Mouse (Mus musculus): ENCODE data around the gene Kntc1.

The Kntc1 gene

DNA sequence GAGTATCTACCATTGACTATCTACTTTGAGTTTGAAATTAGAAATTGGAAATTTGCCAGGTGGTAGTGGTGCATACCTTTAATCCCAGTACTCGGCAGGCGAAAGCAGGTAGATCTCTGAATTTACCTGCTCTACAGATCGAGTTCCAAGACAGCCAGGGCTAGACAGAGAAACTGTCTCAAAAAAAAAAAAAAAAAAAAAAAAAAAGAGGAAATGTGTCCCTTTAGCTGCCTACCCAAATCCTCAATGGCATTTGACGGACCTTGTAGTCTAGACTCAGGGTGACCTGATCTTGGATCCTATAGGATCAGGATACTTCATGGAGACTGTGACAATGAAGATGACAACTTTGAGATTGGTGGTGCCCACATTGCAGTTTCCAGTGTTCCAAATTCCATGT is 116.9 kb downstream of the Kntc1 start:
- no peak for DNase-seq (ENCODE audit: low spot score)

DNA sequence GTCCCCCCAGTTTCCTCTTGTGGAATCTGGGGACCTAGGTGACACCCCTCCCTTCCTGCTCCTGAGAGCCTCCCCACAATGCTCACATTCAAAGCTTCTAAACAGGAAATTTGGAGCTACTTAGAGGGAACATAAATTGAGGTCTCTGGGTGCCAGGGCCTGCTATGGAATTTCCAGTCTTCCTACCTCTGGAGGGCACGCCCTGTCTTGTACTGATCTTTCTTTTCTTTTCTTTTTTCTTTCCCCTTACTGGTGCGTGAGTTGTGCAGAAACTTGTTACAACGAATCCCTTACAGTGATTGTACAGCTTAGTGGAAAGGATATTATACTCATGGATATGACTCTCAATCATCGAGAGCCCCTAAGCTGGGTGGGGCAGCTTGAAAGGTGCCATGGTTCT is 120.1 kb downstream of the Kntc1 start:
- no peak for DNase-seq (ENCODE audit: low spot score)
